Mouse (Mus musculus) limb, embryonic 14.5 days (tissue): ENCODE measurements around the gene Eln. TPM values are rescaled to one million over a fixed set of nuclear protein-coding genes. Genes with fewer than 3 reads are reported as not detected.

Experiments used
- ATAC-seq: fragments of 200-750 bp; cut with Nextera tagmentation; 2 replicates; pipeline ENCODE4 v1.8.0; 2017; ENCODE audit warnings: low read depth, moderate number of reproducible peaks, moderate TSS enrichment; ENCODE audit not compliant: low FRiP score
- DNase-seq: peaks from one replicate; pipeline ENCODE4 v3.0.0-alpha.2; 2015; ENCODE audit warnings: low spot score
- H3K27ac ChIP-seq: fragments of 300-500 bp; sonication (generic); replicated peaks from 2 replicates; pipeline ENCODE4 v1.5.1; 2014; ENCODE audit warnings: low read depth, mild to moderate bottlenecking, low read length, moderate library complexity, mixed read lengths
- H3K27me3 ChIP-seq: fragments of 300-500 bp; sonication (generic); 2 replicates; pipeline ENCODE4 v1.6.1; 2014; ENCODE audit warnings: low read length, mixed read lengths; ENCODE audit not compliant: control insufficient read depth, insufficient read depth
- H3K36me3 ChIP-seq: fragments of 300-500 bp; sonication (generic); 2 replicates; pipeline ENCODE4 v1.6.1; 2014; ENCODE audit warnings: mild to moderate bottlenecking, low read length, moderate library complexity, mixed read lengths; ENCODE audit not compliant: control insufficient read depth, insufficient read depth
- H3K4me1 ChIP-seq: fragments of 300-500 bp; sonication (generic); 2 replicates; pipeline ENCODE4 v1.6.1; 2014; ENCODE audit warnings: antibody characterized with exemption, low read length, mixed read lengths; ENCODE audit not compliant: control insufficient read depth, insufficient read depth
- H3K4me2 ChIP-seq: fragments of 300-500 bp; sonication (generic); replicated peaks from 2 replicates; pipeline ENCODE4 v1.6.1; 2014; ENCODE audit warnings: low read depth, mild to moderate bottlenecking, low read length, moderate library complexity; ENCODE audit not compliant: severe bottlenecking
- H3K4me3 ChIP-seq: fragments of 300-500 bp; sonication (generic); replicated peaks from 2 replicates; pipeline ENCODE4 v1.5.1; 2014; ENCODE audit warnings: low read length
- H3K9ac ChIP-seq: fragments of 300-500 bp; sonication (generic); 2 replicates; pipeline ENCODE4 v1.6.1; 2014; ENCODE audit warnings: mild to moderate bottlenecking, low read depth, low read length, moderate library complexity; ENCODE audit not compliant: severe bottlenecking
- H3K9me3 ChIP-seq: fragments of 300-500 bp; sonication (generic); 2 replicates; pipeline ENCODE4 v1.6.1; 2016; ENCODE audit warnings: low read length; ENCODE audit not compliant: control insufficient read depth
- POLR2A ChIP-seq: fragments of 200-500 bp; IDR thresholded peaks from 2 replicates; pipeline ENCODE4 v1.8.0; 2012; ENCODE audit warnings: inconsistent platforms, mild to moderate bottlenecking, moderate library complexity, borderline replicate concordance; ENCODE audit not compliant: insufficient read depth, insufficient read length; ENCODE audit errors: extremely low read depth
- WGBS: fragments of 180-500 bp; shearing (Covaris S2); extraction: QIAGEN DNeasy Blood & Tissue Kit; methylation state at CpG from one replicate; pipeline ENCODE4 v1.1.7; 2014; 5-methylcytosine and 5-hydroxymethylcytosine counted together
- polyA plus RNA-seq, 2 experiments: library from polyadenylated mRNA; depleted of rRNA in 1 of 2; stranded (reverse) in 1 of 2; unstranded in 1 of 2; fragments of >200 nt; fragmentation: Nextera tagmentation in 1 of 2; extraction: Ambion mirVana in 1 of 2; gene quantifications; 2 replicates each; pipeline versions ENCODE4 v1.2.1 to v1.2.3; 2012 to 2014

The Eln gene
- polyA plus RNA-seq, 2 experiments: 121 to 249 TPM

DNA sequence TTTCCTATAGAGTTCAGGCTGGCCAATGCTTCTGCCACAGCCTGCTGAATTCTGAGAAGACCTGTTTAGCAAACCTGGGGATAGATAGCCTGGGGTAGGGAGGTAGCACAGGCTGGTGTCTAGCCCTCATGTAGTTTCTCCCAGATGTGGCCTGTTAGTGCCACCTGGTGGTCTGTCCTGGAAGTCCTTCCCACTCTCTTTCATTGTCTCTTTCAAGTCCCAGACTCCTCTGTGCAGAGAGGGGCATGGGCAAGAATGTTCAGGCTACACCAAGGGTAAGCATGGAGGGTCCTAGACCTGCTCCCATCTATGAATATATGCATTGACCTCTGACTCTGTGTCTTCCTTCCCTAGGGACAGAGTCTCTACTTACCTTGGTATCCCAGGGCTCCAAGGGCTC, 43.0 kb downstream of the Eln start:
- Histone ChIP-seq H3K9ac (no peak overlapping the region), H3K4me1 (no peaks in the 10 kb centered on the region), H3K27me3 (no peaks in the 10 kb centered on the region), H3K4me3 (no peak overlapping the region), H3K9me3 (no peaks in the 10 kb centered on the region), H3K4me2 (no peak overlapping the region), H3K27ac (no peak overlapping the region), H3K36me3 (peaks cover 35% of the 10 kb centered on the region)
- TF ChIP-seq POLR2A: no peak
- DNase-seq (peak; percentile 44), ATAC-seq (peak; percentile 64; the same call in 1 of the 2 replicates)

DNA sequence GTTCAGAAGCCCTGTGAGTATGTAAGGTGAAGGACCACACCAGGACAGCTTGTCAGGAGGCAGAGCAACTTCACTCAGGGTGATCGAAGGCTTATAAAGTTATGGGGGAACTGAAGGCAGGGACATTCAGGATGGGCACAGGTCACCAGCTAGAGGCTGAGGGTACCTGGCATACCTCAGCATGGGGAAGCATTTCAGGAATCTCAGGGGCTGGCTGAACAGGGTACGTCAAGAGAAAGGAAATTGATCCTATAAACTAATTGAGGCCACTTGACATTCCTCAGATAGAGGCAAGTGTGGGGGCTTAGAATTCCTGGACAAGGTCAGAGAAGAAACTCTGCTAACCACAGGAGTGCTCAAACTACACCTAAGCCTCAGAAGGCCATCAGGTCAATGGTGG, 51.6 kb downstream of the Eln start:
- Histone ChIP-seq H3K36me3 (no peaks in the 10 kb centered on the region), H3K9ac (no peak overlapping the region), H3K4me3 (no peak overlapping the region), H3K4me2 (no peak overlapping the region), H3K9me3 (no peaks in the 10 kb centered on the region), H3K4me1 (no peaks in the 10 kb centered on the region), H3K27ac (no peak overlapping the region), H3K27me3 (no peaks in the 10 kb centered on the region)
- DNase-seq (no peak), ATAC-seq (no peak)
- no peak for TF ChIP-seq POLR2A
- 55% methylated on average over 2 of the region's 2 CpGs for WGBS

DNA sequence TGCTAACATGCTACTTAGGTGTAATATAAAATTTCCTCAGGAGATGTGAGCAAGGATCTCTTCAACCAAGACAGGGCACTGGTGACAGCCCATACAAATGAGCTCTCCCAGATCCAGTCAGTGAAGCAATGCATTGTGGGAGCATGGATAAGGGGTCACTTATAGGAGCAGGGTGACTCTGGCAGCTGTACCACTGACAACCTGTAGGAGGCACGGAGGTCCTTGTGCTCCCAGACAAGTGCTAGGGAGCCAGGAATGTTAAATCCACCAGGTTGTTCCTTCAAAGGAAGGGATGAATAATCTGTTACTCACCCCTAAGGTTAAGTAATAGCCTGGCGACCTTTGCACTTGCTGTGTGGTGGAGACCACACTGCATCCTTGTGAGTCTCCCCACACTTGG, 52.0 kb downstream of the Eln start:
- 9% methylated on average over 2 of the region's 2 CpGs for WGBS
- Histone ChIP-seq H3K4me2 (no peak overlapping the region), H3K27me3 (no peaks in the 10 kb centered on the region), H3K27ac (no peak overlapping the region), H3K9me3 (no peaks in the 10 kb centered on the region), H3K4me1 (no peaks in the 10 kb centered on the region), H3K9ac (no peak overlapping the region), H3K4me3 (no peak overlapping the region), H3K36me3 (no peaks in the 10 kb centered on the region)
- ATAC-seq (no peak), DNase-seq (no peak)
- TF ChIP-seq POLR2A: no peak

DNA sequence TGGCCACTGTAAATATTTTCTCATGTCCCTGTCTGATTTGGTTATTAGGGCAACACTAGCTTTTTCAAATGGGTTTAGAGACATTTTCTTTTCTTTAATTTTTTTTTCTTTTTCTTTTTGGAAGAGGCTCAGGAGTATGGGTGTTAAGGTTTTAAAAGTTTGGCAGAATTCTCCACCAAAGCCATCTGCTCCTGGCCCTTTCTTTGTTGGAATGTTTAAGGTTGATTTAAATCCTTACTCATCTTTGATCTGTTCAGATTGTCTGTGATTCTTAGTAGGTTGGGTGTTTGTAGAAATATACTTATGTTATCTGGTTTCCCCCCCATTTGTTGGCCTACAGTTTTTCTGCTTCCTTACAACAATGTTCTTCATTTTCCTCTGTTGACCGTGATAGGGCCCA, 54.4 kb downstream of the Eln start:
- no peaks in the 10 kb centered on the region for H3K27me3 ChIP-seq
- DNase-seq (no peak), ATAC-seq (no peak)
- H3K27ac ChIP-seq: no peak overlapping the region
- H3K9ac ChIP-seq: no peak overlapping the region
- no peaks in the 10 kb centered on the region for H3K4me1 ChIP-seq
- H3K36me3 ChIP-seq: no peaks in the 10 kb centered on the region
- no peak for TF ChIP-seq POLR2A
- 94% methylated on average over 1 of the region's 1 CpGs for WGBS
- no peak overlapping the region for H3K4me3 ChIP-seq
- H3K4me2 ChIP-seq: no peak overlapping the region
- no peaks in the 10 kb centered on the region for H3K9me3 ChIP-seq

DNA sequence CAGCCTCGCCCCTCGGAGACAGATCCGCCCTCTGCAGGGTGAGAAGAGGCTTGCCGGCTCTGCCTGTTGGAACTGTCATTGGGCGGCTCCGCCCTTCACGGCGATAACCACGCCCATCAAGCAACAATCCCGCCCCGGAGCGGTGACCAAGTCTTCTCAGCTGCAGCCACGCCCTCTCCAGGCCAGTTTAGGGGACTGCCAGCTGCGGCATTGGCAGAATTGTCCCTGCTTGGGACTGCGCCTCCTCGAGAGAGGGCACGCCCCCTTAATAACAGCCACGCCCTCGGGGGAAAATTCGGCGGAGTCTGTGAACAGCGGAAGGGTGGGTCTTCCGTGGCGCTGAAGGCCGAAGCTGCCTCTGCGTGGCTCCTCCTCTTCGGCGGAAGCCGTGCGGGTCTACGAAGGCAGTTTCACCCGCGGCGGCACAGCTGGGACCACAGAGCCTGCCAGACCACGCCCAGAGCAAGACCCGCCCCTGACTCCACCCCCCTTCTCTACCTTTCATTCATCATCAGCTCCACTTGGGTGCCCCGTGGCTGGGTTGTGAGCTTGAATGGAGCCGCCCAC, 58.3 kb downstream of the Eln start:
- peak; percentile 96 for ATAC-seq
- peak; percentile 99 for DNase-seq
- Histone ChIP-seq H3K4me1 (peaks cover 6% of the 10 kb centered on the region; the same call in 1 of the 2 replicates), H3K4me2 (peak overlapping the region; percentile 88), H3K27me3 (no peaks in the 10 kb centered on the region), H3K36me3 (peaks cover 13% of the 10 kb centered on the region; the same call in 1 of the 2 replicates), H3K9me3 (no peaks in the 10 kb centered on the region), H3K27ac (peak overlapping the region; percentile 68), H3K9ac (peak overlapping the region; percentile 44; the same call in 1 of the 2 replicates), H3K4me3 (peak overlapping the region; percentile 88)
- WGBS: 1% methylated on average over 38 of the region's 38 CpGs
- TF ChIP-seq POLR2A: 0 out of 2 replicates have a peak, but pooled peaks have one; percentile 3

DNA sequence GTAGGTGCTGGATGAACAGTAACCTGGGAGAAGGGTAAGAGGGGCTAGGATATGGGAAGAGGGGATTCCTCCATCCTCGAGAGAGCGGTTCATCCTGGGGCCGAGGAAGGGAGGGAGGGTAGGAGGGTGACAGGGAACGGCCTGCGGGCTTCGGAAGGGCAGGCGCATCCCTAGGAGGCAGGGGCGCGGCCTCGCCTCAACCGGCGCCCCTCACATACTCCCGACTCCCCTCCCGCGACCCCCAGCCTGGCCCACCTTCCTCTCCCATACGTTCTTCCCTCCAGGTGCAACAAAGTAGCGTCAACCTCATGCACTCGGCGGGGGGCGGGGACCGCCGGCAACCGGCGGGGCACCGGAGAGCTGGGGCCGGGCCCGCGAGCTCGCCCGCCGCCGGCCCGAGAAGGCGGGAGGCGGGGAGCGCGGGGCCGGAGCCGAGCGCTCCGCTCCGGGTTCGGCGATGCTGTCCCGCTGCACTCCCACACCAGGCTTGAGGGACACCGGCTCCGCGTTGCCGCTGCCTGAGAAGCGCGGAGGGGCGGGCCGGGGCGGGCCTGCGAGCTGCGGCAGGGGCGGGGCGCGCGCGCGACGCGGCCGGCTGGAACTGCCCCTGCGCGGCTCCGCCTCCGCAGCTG, 58.9 kb downstream of the Eln start, which contains the start of gene Limk1:
Limk1 (minus strand) TSS at position 513 of the 632 bp plus-strand sequence.
- H3K4me1 ChIP-seq: peaks cover 6% of the 10 kb centered on the region; the same call in 1 of the 2 replicates
- no peaks in the 10 kb centered on the region for H3K9me3 ChIP-seq
- 2% methylated on average over 19 of the region's 69 CpGs for WGBS
- no peaks in the 10 kb centered on the region for H3K27me3 ChIP-seq
- 0 out of 2 replicates have a peak, but pooled peaks have one; percentile 11 for TF ChIP-seq POLR2A
- H3K4me3 ChIP-seq: peak within 1 kb of the TSS; percentile 88
- H3K36me3 ChIP-seq: peaks cover 14% of the 10 kb centered on the region; the same call in 1 of the 2 replicates
- H3K27ac ChIP-seq: peak within 1 kb of the TSS; percentile 68
- ATAC-seq (peak; percentile 2; the same call in 1 of the 2 replicates), DNase-seq (no peak)
- peak within 1 kb of the TSS; percentile 74 for H3K9ac ChIP-seq
- peak within 1 kb of the TSS; percentile 88 for H3K4me2 ChIP-seq
